Mouse (Mus musculus): ENCODE measurements at regions not wholly inside any gene's neighbourhood (a gene's known extent, or its start where the extent isn't known, plus 50 kb on each side); places are given as distances from the start of the nearest gene placed in this dataset.

- no peak overlapping the region for H3K4me3 ChIP-seq (ENCODE audit: low read depth, low read length)
- no peak for ATAC-seq
- peak; percentile 68 for TF ChIP-seq CTCF (IDR thresholded peaks at IDR 0.05; ENCODE audit: low read depth)
Measured at GRCm38 (mm10) chr7:39847914-39848782, 330.6 kb downstream of the Zfp619 start.

GRCm38 (mm10) chr7:39857301-39857700, 339.7 kb downstream of the Zfp619 start:
- TF ChIP-seq CTCF (IDR thresholded peaks at IDR 0.05; ENCODE audit: low read depth), result no peak
- no peaks in the 10 kb centered on the region for H3K4me1 ChIP-seq (replicated peaks; ENCODE audit: control insufficient read depth, insufficient read depth, low read length)
- no peaks in the 10 kb centered on the region for H3K9me3 ChIP-seq (ENCODE audit: control insufficient read depth)
- no peak overlapping the region for H3K4me2 ChIP-seq (replicated peaks; ENCODE audit: low read depth)
- H3K27ac ChIP-seq (ENCODE audit: low read depth, low read length), result no peak overlapping the region
- ATAC-seq, result no peak
- 90% methylated on average over 2 of the region's 2 CpGs for WGBS
- H3K36me3 ChIP-seq (ENCODE audit: control insufficient read depth, insufficient read depth), result no peaks in the 10 kb centered on the region
- H3K9ac ChIP-seq (ENCODE audit: low read depth, low read length), result no peak overlapping the region
- H3K27me3 ChIP-seq (replicated peaks; ENCODE audit: control insufficient read depth, insufficient read depth, low read length), result no peaks in the 10 kb centered on the region
- no peak overlapping the region for H3K4me3 ChIP-seq (ENCODE audit: low read depth, low read length)

More at GRCm38 (mm10) chr7:39847914-39848782, 330.6 kb downstream of the Zfp619 start:
- Histone ChIP-seq H3K9me3 (ENCODE audit: control insufficient read depth) (no peaks in the 10 kb centered on the region), H3K9ac (ENCODE audit: low read depth, low read length) (no peak overlapping the region), H3K36me3 (ENCODE audit: control insufficient read depth, insufficient read depth) (no peaks in the 10 kb centered on the region), H3K4me1 (replicated peaks; ENCODE audit: control insufficient read depth, insufficient read depth, low read length) (no peaks in the 10 kb centered on the region), H3K4me2 (replicated peaks; ENCODE audit: low read depth) (no peak overlapping the region), H3K27ac (ENCODE audit: low read depth, low read length) (no peak overlapping the region), H3K27me3 (replicated peaks; ENCODE audit: control insufficient read depth, insufficient read depth, low read length) (no peaks in the 10 kb centered on the region)
- WGBS, result 47% methylated on average over 7 of the region's 7 CpGs

- no peaks in the 10 kb centered on the region for H3K9me3 ChIP-seq (ENCODE audit: control insufficient read depth)
- H3K27ac ChIP-seq (ENCODE audit: low read depth, low read length), result no peak overlapping the region
- no peaks in the 10 kb centered on the region for H3K27me3 ChIP-seq (replicated peaks; ENCODE audit: control insufficient read depth, insufficient read depth, low read length)
- no peak for TF ChIP-seq CTCF (IDR thresholded peaks at IDR 0.05; ENCODE audit: low read depth)
- ATAC-seq, result no peak
- H3K9ac ChIP-seq (ENCODE audit: low read depth, low read length), result no peak overlapping the region
- 72% methylated on average over 4 of the region's 4 CpGs for WGBS
- no peak overlapping the region for H3K4me3 ChIP-seq (ENCODE audit: low read depth, low read length)
- no peak overlapping the region for H3K4me2 ChIP-seq (replicated peaks; ENCODE audit: low read depth)
- no peaks in the 10 kb centered on the region for H3K4me1 ChIP-seq (replicated peaks; ENCODE audit: control insufficient read depth, insufficient read depth, low read length)
- H3K36me3 ChIP-seq (ENCODE audit: control insufficient read depth, insufficient read depth), result no peaks in the 10 kb centered on the region
Measured at GRCm38 (mm10) chr7:39862835-39863234, 345.3 kb downstream of the Zfp619 start.

GRCm38 (mm10) chr7:39864130-39864529, 346.6 kb downstream of the Zfp619 start:
- Histone ChIP-seq H3K9ac (ENCODE audit: low read depth, low read length) (no peak overlapping the region), H3K4me3 (ENCODE audit: low read depth, low read length) (no peak overlapping the region), H3K9me3 (ENCODE audit: control insufficient read depth) (no peaks in the 10 kb centered on the region), H3K27me3 (replicated peaks; ENCODE audit: control insufficient read depth, insufficient read depth, low read length) (no peaks in the 10 kb centered on the region), H3K27ac (ENCODE audit: low read depth, low read length) (no peak overlapping the region), H3K4me2 (replicated peaks; ENCODE audit: low read depth) (no peak overlapping the region), H3K4me1 (replicated peaks; ENCODE audit: control insufficient read depth, insufficient read depth, low read length) (no peaks in the 10 kb centered on the region), H3K36me3 (ENCODE audit: control insufficient read depth, insufficient read depth) (no peaks in the 10 kb centered on the region)
- WGBS, result 48% methylated on average over 3 of the region's 3 CpGs
- no peak for TF ChIP-seq CTCF (IDR thresholded peaks at IDR 0.05; ENCODE audit: low read depth)
- no peak for ATAC-seq

GRCm38 (mm10) chr7:39864781-39865180, 347.2 kb downstream of the Zfp619 start:
- Histone ChIP-seq H3K36me3 (ENCODE audit: control insufficient read depth, insufficient read depth) (no peaks in the 10 kb centered on the region), H3K9ac (ENCODE audit: low read depth, low read length) (no peak overlapping the region), H3K27me3 (replicated peaks; ENCODE audit: control insufficient read depth, insufficient read depth, low read length) (no peaks in the 10 kb centered on the region), H3K27ac (ENCODE audit: low read depth, low read length) (no peak overlapping the region), H3K4me3 (ENCODE audit: low read depth, low read length) (no peak overlapping the region), H3K4me2 (replicated peaks; ENCODE audit: low read depth) (no peak overlapping the region), H3K9me3 (ENCODE audit: control insufficient read depth) (no peaks in the 10 kb centered on the region), H3K4me1 (replicated peaks; ENCODE audit: control insufficient read depth, insufficient read depth, low read length) (no peaks in the 10 kb centered on the region)
- 83% methylated on average over 3 of the region's 3 CpGs for WGBS
- no peak for TF ChIP-seq CTCF (IDR thresholded peaks at IDR 0.05; ENCODE audit: low read depth)
- ATAC-seq, result no peak

GRCm38 (mm10) chr7:39866674-39867428, 349.3 kb downstream of the Zfp619 start:
- Histone ChIP-seq H3K9me3 (ENCODE audit: control insufficient read depth) (no peaks in the 10 kb centered on the region), H3K36me3 (ENCODE audit: control insufficient read depth, insufficient read depth) (no peaks in the 10 kb centered on the region), H3K27ac (ENCODE audit: low read depth, low read length) (no peak overlapping the region), H3K4me3 (ENCODE audit: low read depth, low read length) (no peak overlapping the region), H3K27me3 (replicated peaks; ENCODE audit: control insufficient read depth, insufficient read depth, low read length) (no peaks in the 10 kb centered on the region), H3K4me2 (replicated peaks; ENCODE audit: low read depth) (no peak overlapping the region), H3K9ac (ENCODE audit: low read depth, low read length) (no peak overlapping the region), H3K4me1 (replicated peaks; ENCODE audit: control insufficient read depth, insufficient read depth, low read length) (no peaks in the 10 kb centered on the region)
- no peak for ATAC-seq
- TF ChIP-seq CTCF (IDR thresholded peaks at IDR 0.05; ENCODE audit: low read depth), result no peak
- WGBS, result 80% methylated on average over 6 of the region's 6 CpGs
